Mouse (Mus musculus) ES-E14 (cell line): ENCODE measurements around the gene Spindoc. TPM values are rescaled to one million over a fixed set of nuclear protein-coding genes. Genes with fewer than 3 reads are reported as not detected.

Experiments
- DNase-seq: peaks from one replicate; pipeline ENCODE4 v3.0.0-alpha.2; 2013; ENCODE audit warnings: low read depth, low spot score
- H3K27ac ChIP-seq: 2 replicates; pipeline ENCODE4 v1.5.1; 2012; ENCODE audit warnings: low read depth, mild to moderate bottlenecking, low read length, moderate library complexity, mixed read lengths; ENCODE audit not compliant: poor library complexity, insufficient read depth, severe bottlenecking
- H3K36me3 ChIP-seq: 2 replicates; pipeline ENCODE4 v1.6.1; 2012; ENCODE audit warnings: mild to moderate bottlenecking, low read length, moderate library complexity, mixed read lengths; ENCODE audit not compliant: control insufficient read depth, poor library complexity, insufficient read depth, severe bottlenecking
- H3K4me1 ChIP-seq, 2 experiments: fragments of 150-350 bp in 1 of 2; sonication (generic) in 1 of 2; 2 replicates each; pipeline ENCODE4 v1.6.1; 2012; ENCODE audit warnings: low read length in 2 of 2, mild to moderate bottlenecking in 1 of 2, mixed read lengths in 1 of 2; ENCODE audit not compliant: control insufficient read depth in 2 of 2, insufficient read depth in 2 of 2, poor library complexity in 1 of 2
- H3K4me3 ChIP-seq, 2 experiments: fragments of 150-350 bp in 1 of 2; sonication (generic) in 1 of 2; 2 replicates each; pipeline ENCODE4 v1.5.1; 2012; ENCODE audit warnings: low read length in 2 of 2, low read depth in 1 of 2, mild to moderate bottlenecking in 1 of 2, mixed read lengths in 1 of 2; ENCODE audit not compliant: insufficient read depth in 1 of 2, poor library complexity in 1 of 2, severe bottlenecking in 1 of 2
- H3K9ac ChIP-seq: 2 replicates; pipeline ENCODE4 v1.6.1; 2012; ENCODE audit warnings: low read depth, mild to moderate bottlenecking, low read length, mixed read lengths; ENCODE audit not compliant: poor library complexity, insufficient read depth, severe bottlenecking
- H3K9me3 ChIP-seq: fragments of 150-350 bp; sonication (generic); 2 replicates; pipeline ENCODE4 v1.6.1; 2012; ENCODE audit warnings: low read depth, mild to moderate bottlenecking, low read length; ENCODE audit not compliant: control insufficient read depth, insufficient read depth
- CHD2 ChIP-seq: IDR thresholded peaks from 2 replicates; pipeline ENCODE4 v1.6.1; 2014; ENCODE audit warnings: mild to moderate bottlenecking, low read depth, low read length, inconsistent platforms
- HCFC1 ChIP-seq: IDR thresholded peaks from 2 replicates; pipeline ENCODE4 v1.6.1; 2012; ENCODE audit warnings: low read length, inconsistent platforms, borderline replicate concordance; ENCODE audit not compliant: insufficient read depth
- MAFK ChIP-seq: IDR thresholded peaks from 2 replicates; pipeline ENCODE4 v1.6.1; 2014; ENCODE audit warnings: mild to moderate bottlenecking, low read depth, low read length, inconsistent platforms; ENCODE audit not compliant: insufficient read depth
- ZC3H11A ChIP-seq: IDR thresholded peaks from 2 replicates; pipeline ENCODE4 v1.6.1; 2012; ENCODE audit warnings: low read depth, mild to moderate bottlenecking, inconsistent platforms, low read length, borderline replicate concordance
- ZNF384 ChIP-seq: IDR thresholded peaks from 2 replicates; pipeline ENCODE4 v1.6.1; 2012; ENCODE audit warnings: low read depth, low read length, inconsistent platforms
- in situ Hi-C, 2 experiments: fragments of 600-800 bp; cut with MboI; formaldehyde crosslinking; loops; one replicate each; pipeline ENCODE4 v1.15.1; 2025; ENCODE audit warnings: low sequenced_read_pairs in 2 of 2, inconsistent platforms in 1 of 2; ENCODE audit not compliant: unreplicated experiment in 2 of 2
- total RNA-seq: library from RNA; depleted of rRNA; stranded (reverse); fragments of 300-350 nt; gene quantifications from 2 replicates; pipeline ENCODE4 v1.2.3, GENCODE M21; 2012

Spindoc gene
- total RNA-seq, 1 experiment: 36.8 TPM

- Histone ChIP-seq H3K9ac (no peak overlapping the region), H3K4me1 (peaks cover 2 to 11% of the 10 kb centered on the region in 2 experiments; a peak in 3 of 4 replicates), H3K4me3 (no peak overlapping the region), H3K36me3 (no peaks in the 10 kb centered on the region), H3K9me3 (no peaks in the 10 kb centered on the region), H3K27ac (no peak overlapping the region)
- DNase-seq: no peak
- TF ChIP-seq CHD2 (no peak), ZNF384 (no peak), MAFK (no peak)
- in situ Hi-C loops: no loop called here
Observed at GRCm38 (mm10) chr19:7314976-7315586, 67.7 kb downstream of the Spindoc start.

- Histone ChIP-seq H3K9ac (no peak overlapping the region), H3K4me3 (no peak overlapping the region), H3K4me1 (peaks cover 4 to 23% of the 10 kb centered on the region in 2 experiments; a peak in 3 of 4 replicates), H3K36me3 (no peaks in the 10 kb centered on the region), H3K27ac (no peak overlapping the region), H3K9me3 (no peaks in the 10 kb centered on the region)
- TF ChIP-seq HCFC1: no peak
- TF ChIP-seq CHD2: no peak
- TF ChIP-seq ZC3H11A: no peak
- no peak for TF ChIP-seq ZNF384
- TF ChIP-seq MAFK: no peak
- in situ Hi-C loops: no loop called here
- DNase-seq: no peak
Observed at GRCm38 (mm10) chr19:7313660-7314059, 69.1 kb downstream of the Spindoc start.

- no peak for DNase-seq
- H3K4me3 ChIP-seq: peak overlapping the region in 1 of 2 experiments; percentile 17; a peak in 1 of 4 replicates
- H3K9ac ChIP-seq: 0 out of 2 replicates have a peak overlapping the region, but pooled peaks have one; percentile 4
- no peaks in the 10 kb centered on the region; the same call in 1 of the 2 replicates for H3K36me3 ChIP-seq
- H3K27ac ChIP-seq: peak overlapping the region; percentile 33
- H3K9me3 ChIP-seq: no peaks in the 10 kb centered on the region
- in situ Hi-C loops: no loop called here
- no peak for TF ChIP-seq MAFK
- no peak for TF ChIP-seq ZC3H11A
- TF ChIP-seq HCFC1: no peak
- no peak for TF ChIP-seq ZNF384
- TF ChIP-seq CHD2: no peak
- peaks cover 4 to 40% of the 10 kb centered on the region in 2 experiments; a peak in 3 of 4 replicates for H3K4me1 ChIP-seq
Observed at GRCm38 (mm10) chr19:7311306-7311705, 71.5 kb downstream of the Spindoc start.

- peak overlapping the region; percentile 11 for H3K9ac ChIP-seq
- DNase-seq: peak; percentile 41
- no peaks in the 10 kb centered on the region; the same call in 1 of the 2 replicates for H3K36me3 ChIP-seq
- H3K27ac ChIP-seq: peak overlapping the region; percentile 68
- in situ Hi-C loops: no loop called here
- H3K4me1 ChIP-seq: peaks cover 4 to 43% of the 10 kb centered on the region in 2 experiments; a peak in 3 of 4 replicates
- no peak overlapping the region for H3K4me3 ChIP-seq
- no peaks in the 10 kb centered on the region for H3K9me3 ChIP-seq
- TF ChIP-seq ZNF384 (no peak), CHD2 (no peak), MAFK (no peak), HCFC1 (no peak), ZC3H11A (no peak)
Observed at GRCm38 (mm10) chr19:7310704-7311103, 72.1 kb downstream of the Spindoc start.
